Mouse (Mus musculus) cerebellum, postnatal 36 days (tissue): ENCODE measurements around the gene Fadd.

ENCODE experiments used
- DNase-seq, 2 experiments: peaks; one replicate each; pipeline ENCODE4 v3.0.0; 2021 to 2022; ENCODE audit warnings: mixed read lengths in 2 of 2

Gene Fadd

GRCm38 (mm10) chr7:144527723-144528221, 54.5 kb downstream of the Fadd start:
- DNase-seq = peak; percentile 39 to 54
